Mouse (Mus musculus) left cerebral cortex, adult 11 months (tissue): ENCODE results near the gene Mre11a.

ENCODE experiments used
- DNase-seq: peaks from one replicate; pipeline ENCODE4 v3.0.0; 2022; ENCODE audit warnings: low spot score

Gene Mre11a

GRCm38 (mm10) chr9:14824840-14825239 is 40.4 kb downstream of the Mre11a start:
- no peak for DNase-seq

DNA sequence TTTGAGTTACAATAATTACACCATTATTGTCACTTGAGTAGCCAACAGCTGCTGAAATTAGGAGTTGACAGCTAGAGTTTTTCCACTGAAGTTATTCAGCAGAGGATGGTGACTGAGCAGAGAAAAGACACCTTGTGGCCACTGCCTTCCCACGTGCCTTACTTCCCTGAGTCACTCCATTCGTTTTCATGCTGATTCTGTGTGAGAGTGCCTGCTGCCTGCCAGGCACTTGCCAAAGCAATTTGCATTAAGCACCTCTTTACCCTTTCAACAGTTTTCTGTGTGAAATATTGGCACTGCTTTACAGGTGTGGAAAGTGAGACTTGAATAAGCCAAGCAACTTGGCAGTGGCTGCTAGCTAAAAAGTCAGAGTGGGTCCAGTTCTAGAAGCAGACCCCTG is 43.4 kb downstream of the Mre11a start:
- no peak for DNase-seq

DNA sequence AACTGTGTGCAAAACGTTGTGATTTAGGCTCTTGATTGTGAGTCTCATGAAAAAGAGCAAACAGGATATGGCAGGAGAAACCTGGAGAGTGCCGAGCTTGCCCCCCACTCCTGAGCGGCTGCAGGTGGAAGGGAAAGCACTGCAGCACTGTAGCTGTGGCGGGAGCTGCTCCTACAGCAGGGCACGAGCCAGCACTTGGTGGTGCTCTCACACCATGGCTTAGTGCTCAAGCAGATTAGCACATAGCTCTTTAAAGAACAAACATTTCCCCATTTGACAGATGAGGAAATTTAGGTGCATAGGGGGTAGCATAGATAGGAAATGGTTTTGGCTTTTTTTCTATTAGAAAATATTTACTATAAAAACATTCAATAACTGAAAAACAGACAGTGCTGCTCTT is 47.6 kb downstream of the Mre11a start:
- DNase-seq = no peak

DNA sequence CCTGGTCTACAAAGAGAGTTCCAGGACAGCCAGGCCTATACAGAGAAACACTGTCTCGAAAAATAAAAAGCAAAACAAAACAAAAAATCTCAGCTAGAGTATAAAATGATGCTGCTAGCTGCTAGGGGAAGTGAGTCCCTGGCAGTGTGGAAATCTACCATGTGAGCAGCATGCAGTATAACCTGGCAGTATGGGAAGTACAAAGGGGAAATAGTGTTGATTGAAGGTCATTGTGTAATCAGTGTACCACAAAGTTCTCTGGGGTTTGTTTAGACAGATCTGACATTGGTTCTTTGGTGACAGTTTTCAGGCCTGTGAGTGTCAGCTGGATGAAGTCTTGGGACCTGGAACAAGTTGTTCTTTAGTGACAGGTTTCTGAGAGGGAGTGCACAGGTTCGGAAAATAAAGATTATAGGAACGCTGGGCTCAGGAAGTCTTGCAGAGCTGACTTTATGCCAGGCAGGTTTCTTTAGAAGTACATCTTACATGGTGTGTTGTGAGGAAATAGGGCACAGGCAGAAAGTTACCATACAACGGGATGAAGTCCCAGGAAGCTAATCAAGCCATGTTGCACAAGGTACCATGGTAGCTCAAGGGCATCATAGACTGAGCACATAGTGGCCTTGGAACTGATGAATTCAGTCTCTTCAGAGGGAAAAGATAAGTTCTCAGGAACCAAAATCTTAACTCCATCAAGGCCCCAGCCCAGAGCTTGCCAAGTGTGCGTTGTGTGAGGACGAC is 51.1 kb downstream of the Mre11a start:
- DNase-seq = no peak

DNA sequence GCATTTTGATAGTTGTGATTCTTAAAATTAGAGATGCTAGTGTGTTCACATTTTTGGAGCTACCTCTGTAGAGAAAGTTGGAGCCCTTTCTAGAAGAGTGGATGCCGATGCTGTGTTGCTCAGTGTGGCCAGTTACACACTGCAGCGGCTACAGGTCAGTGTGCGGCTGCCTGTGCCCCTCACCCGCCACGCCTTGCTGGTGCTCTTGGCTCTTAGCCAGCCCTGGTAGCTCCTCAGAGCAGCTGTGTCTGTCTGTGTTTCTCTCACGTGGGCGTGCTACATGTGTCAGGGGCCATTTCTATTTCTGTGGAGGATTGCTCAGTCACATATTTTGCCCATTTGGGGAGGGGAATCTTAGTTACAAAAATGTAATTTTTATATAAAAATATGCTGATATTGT is 55.1 kb downstream of the Mre11a start:
- no peak for DNase-seq

DNA sequence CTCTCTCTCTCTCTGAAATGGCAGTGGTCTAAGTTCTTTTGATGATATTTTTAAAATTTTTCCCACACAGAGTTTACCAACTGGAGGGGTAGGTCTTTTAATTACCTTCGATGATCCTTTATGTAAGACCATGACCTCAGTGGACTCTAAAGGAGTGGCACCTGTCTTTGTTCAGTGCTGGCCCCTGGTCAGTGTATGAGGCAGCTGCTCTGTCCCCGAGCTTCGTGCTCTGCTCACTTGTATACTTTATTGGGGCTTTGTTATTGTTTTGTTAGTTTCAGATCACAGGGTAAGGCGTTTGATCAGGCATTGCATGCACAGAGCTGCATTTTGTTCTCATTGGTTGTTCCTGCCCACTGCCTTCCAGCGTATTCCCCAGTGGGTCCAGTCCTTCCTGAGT is 55.5 kb downstream of the Mre11a start:
- no peak for DNase-seq

DNA sequence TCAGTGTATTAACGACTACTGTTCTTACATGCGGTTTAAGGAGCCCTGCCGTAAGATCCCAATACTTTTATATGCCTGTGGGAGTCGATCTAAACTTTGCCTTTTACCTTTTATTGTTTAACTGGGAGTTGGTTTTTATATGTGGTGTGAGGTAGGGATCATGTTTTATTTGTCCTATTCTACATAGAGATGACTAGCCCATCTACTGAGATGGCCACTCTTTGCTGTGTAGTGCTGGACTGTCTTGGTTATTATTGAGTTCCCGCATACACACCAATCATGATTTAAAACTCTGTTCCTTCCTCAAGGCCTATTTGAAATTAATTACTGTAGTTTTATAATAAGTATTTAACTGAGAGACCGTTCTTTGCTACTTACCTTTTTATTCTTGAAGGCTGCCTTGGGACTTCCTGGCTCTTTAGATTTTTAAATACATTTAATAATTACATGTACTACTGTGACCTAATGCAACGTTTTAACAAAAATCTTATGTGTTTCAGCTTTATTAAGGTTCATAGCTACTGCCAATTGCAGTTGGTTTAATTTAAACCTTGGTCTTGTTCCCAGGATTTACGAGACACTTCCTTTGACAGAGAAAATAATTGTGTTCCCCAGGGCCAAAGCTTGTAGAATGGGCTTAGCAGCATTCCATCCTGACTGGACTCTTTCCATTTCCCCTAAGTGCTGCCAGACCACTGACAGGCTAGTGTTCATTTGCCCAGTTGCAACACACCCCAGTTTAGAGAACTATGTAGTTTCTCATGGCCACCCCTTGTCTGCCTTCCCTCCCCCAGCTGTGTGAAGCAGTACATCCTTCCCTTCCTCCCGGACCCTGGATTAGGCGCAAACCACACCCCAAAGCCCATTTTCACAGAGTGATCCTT is 57.7 kb downstream of the Mre11a start:
- DNase-seq = no peak

DNA sequence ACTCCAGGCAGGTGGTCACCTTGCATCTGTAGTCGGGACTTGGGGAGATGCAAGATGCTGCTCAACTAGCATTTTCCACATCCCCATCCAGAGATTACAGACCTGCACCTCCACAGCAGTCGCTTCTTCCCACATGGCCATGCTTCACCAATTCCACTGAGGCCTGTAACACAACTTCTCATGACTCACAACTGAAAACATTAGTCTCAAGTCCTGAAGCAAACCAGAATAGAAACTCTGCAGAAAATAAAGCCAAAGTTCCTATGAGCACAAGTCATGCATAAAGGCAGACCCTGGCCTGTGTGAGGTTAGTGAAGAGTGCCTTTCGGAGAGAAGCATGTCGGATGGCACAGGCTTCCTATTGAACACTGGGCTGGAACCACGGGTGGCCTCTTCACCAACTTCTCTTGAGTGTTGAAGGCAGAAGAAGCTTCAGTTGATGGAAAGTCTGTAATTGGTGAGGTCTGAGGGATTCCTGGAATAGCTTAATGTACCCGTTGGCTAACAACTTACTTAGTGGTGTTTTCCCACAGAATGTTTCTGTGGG is 58.9 kb downstream of the Mre11a start:
- no peak for DNase-seq

GRCm38 (mm10) chr9:14843901-14844300 is 59.4 kb downstream of the Mre11a start:
- DNase-seq = no peak

DNA sequence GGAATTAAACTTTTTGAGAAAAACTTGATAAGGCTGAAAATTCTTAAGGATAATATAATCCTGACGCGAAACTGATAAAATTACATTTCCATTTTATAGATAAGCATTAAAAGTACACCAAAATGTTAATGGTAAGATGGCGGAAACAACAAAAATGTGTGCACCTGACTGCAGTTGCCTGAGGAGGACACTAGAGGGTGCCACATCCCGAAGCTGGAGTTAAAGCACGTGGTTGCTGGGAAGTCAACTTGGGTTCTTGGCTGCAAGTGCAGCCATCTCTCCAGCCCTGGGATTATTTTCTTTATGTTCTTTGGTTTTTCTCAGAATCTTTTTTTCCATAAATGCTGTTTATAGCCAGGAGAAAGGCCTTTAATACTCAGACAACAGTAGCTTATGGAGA is 62.0 kb downstream of the Mre11a start:
- no peak for DNase-seq

DNA sequence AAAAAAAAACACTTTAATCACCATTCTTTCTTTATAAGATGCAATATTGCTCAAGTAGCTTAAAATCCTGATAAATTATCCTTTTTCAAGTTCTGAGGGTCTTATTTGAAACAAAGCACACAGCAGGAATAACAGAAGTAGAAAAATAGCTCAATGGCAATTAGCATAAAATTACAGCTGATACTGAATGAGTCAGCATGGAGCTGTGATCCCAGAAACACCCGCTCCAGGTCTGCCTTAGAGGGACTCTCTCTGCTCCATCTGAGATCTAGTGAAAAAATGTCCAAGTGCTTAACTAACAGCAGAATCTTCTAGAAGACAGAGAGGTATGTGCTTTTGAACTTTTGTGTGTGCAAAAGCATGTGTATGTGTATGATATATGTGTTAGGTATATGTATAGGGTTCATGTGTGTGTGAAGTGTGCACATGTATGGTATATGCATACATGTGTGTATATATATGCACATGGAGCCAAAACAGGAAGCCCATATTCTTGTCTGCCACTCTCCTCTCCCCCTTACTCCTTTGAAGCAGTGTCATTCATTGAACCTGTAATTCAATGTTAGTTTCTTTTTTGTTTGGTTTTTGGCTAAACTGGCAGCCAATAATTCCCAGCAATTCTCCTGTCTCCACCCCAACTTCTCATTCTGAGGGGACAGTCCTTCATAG is 63.9 kb downstream of the Mre11a start:
- DNase-seq = no peak

- no peak for DNase-seq
Measured at GRCm38 (mm10) chr9:14854585-14854984, 70.1 kb downstream of the Mre11a start.

GRCm38 (mm10) chr9:14856922-14857654 is 72.6 kb downstream of the Mre11a start:
- no peak for DNase-seq

GRCm38 (mm10) chr9:14858170-14858706 is 73.8 kb downstream of the Mre11a start:
- DNase-seq = no peak

GRCm38 (mm10) chr9:14858782-14859181 is 74.3 kb downstream of the Mre11a start:
- DNase-seq = no peak

GRCm38 (mm10) chr9:14859868-14860639 is 75.6 kb downstream of the Mre11a start, which contains the start of gene Gpr83:
Gpr83 (plus strand) TSS chr9:14860210.
- peak; percentile 62 for DNase-seq

DNA sequence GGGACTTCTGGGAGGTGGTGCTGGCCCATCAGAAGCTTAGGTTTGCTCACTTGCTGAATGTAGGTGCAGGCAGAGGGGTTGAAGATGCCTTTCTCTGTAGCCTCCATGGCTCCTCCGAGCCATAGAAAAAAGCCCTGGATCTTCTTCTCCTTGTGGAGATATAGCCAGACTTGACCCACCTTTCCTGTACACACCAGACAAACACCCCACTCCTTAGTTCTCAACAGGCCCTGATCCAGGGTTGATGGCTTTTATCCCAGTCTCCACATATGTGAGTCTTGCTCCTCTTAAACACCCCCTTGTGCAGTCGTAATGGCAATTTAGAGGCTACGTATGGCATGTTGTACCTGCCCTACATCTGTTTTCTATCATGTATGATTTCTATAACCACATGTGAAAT is 78.7 kb downstream of the Mre11a start:
- no peak for DNase-seq

GRCm38 (mm10) chr9:14864726-14865125 is 80.3 kb downstream of the Mre11a start:
- DNase-seq = no peak

DNA sequence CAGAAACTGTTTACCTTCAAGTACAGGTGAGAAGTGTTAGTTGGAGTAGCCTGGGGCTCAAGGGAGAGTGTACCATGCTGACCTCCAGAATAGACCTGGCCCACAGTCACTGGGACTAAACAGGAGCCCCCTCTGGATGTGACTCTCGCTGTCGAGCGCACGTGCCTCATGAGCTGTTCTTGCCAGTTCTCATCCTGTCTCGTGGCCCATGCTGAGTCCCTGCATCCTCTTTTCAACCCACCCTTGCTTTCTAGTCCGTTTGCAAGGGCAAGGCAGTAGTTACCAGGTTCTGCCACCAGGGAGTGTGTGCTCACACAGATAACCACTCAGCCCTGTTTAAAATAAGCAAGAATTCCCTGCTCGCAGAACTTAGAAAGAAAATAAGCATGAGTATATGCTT is 82.5 kb downstream of the Mre11a start:
- DNase-seq = peak; percentile 49

GRCm38 (mm10) chr9:14868326-14868725 is 83.9 kb downstream of the Mre11a start:
- no peak for DNase-seq

DNA sequence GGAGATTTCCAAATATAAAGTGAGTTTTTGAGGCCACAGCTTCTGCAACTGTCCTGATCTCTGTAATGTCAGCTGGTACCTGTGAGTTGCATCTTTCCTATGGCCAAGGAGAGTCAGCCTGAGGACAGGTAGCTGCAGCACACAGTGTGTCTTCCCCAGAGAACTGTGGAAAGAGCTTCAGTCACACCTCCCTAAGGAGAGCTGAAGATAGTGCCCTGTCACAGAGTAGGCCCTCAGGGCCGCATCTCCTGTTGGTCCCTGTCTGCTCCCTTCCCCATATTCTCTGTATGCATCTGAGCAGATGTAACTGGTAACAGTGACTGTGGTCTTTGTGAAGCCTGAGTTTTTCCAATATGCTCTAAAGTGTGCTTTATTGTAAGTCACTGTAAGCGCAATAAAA is 85.9 kb downstream of the Mre11a start:
- DNase-seq = no peak
